21 mouse cellular contexts compared by ENCODE assay signal in genomic region chr6:135192993-135193392, GRCm38 (mm10). TPM values are rescaled to one million over a fixed set of nuclear protein-coding genes. Genes with fewer than 3 reads are reported as not detected.
DNase-seq lines count a peak whose midpoint lies in the region; ATAC-seq and TF ChIP-seq lines count a peak whose summit lies in the region.
"Had no signal": no experiment of that assay in that cellular context is flagged by ENCODE, and none has a peak within 500 bp of the region (broad histone marks: within the 10 kb centered on the region; RNA-seq: fewer than 3 reads in every experiment).

No protein-coding gene starts in this region.

- no peak overlapping the region for H3K4me3 ChIP-seq in heart, postnatal 0 days (ENCODE audit: low read depth, low read length)
- H3K4me3 ChIP-seq in thymus, adult 2 months (ENCODE audit: control insufficient read depth, insufficient read depth, low read length), result no peak overlapping the region
- no peak overlapping the region for H3K4me3 ChIP-seq in brown adipose tissue, adult 24 weeks (ENCODE audit: insufficient read depth, low read depth, low read length)
- H3K4me3 ChIP-seq in hindbrain, embryonic 13.5 days, result no peak overlapping the region
- H3K4me3 ChIP-seq: embryonic facial prominence, embryonic 10.5 days; forebrain, embryonic 15.5 days; heart, embryonic 10.5 days; limb, embryonic 13.5 days had no signal

- H3K27ac ChIP-seq in heart, postnatal 0 days (ENCODE audit: low read depth), result peak overlapping the region; percentile 11; the same call in 1 of the 2 replicates
- peak overlapping the region; percentile 10; the same call in 1 of the 2 replicates for H3K27ac ChIP-seq in thymus, adult 2 months (ENCODE audit: control insufficient read depth, insufficient read depth, low read length)
- H3K27ac ChIP-seq in brown adipose tissue, adult 24 weeks (replicated peaks; ENCODE audit: low read depth, low read length), result peak overlapping the region; percentile 23; the same call in 1 of the 2 replicates
- no peak overlapping the region for H3K27ac ChIP-seq in hindbrain, embryonic 13.5 days
- H3K27ac ChIP-seq: embryonic facial prominence, embryonic 10.5 days; forebrain, embryonic 15.5 days; heart, embryonic 10.5 days; limb, embryonic 13.5 days; macrophage had no signal

- no peaks in the 10 kb centered on the region; the same call in 1 of the 2 replicates for H3K4me1 ChIP-seq in heart, postnatal 0 days (ENCODE audit: control insufficient read depth, insufficient read depth)
- H3K4me1 ChIP-seq in thymus, adult 2 months (replicated peaks; ENCODE audit: control insufficient read depth, insufficient read depth, low read length), result peaks cover 16% of the 10 kb centered on the region
- H3K4me1 ChIP-seq in brown adipose tissue, adult 24 weeks (ENCODE audit: control insufficient read depth, insufficient read depth, insufficient read length, low read length), result no peaks in the 10 kb centered on the region; the same call in 1 of the 2 replicates
- peaks cover 10% of the 10 kb centered on the region for H3K4me1 ChIP-seq in hindbrain, embryonic 13.5 days (replicated peaks)

- 57% methylated on average over 8 of the region's 8 CpGs for WGBS in heart, postnatal 0 days
- 84% methylated on average over 8 of the region's 8 CpGs for WGBS in thymus, adult 2 months
- 76% methylated on average over 8 of the region's 8 CpGs for WGBS in hindbrain, embryonic 13.5 days

- peak; percentile 54 for DNase-seq in heart, postnatal 0 days (ENCODE audit: low spot score)
- DNase-seq in heart, adult 9 months (ENCODE audit: low spot score in 2 of 2), result no peak
- no peak for DNase-seq in thymus, adult 2 months
- no peak for DNase-seq in thymus, postnatal 10 days (ENCODE audit: low spot score in 2 of 2)
- DNase-seq in thymus, postnatal 0 days (ENCODE audit: low spot score), result no peak
- DNase-seq: cerebellum, adult 11-12 months; cerebellum, postnatal 10 days; kidney, postnatal 25 days; layer of hippocampus, postnatal 36 days; right cerebral cortex, postnatal 14 days had no signal

- no peak for TF ChIP-seq POLR2A in thymus, adult 2 months (IDR thresholded peaks at IDR 0.05; ENCODE audit: control insufficient read depth, extremely low read depth, insufficient read depth, low read length, poor library complexity)

- H3K9me3 ChIP-seq in heart, postnatal 0 days (replicated peaks; ENCODE audit: control insufficient read depth, low read length), result no peaks in the 10 kb centered on the region
- H3K9me3 ChIP-seq in hindbrain, embryonic 13.5 days, result no peaks in the 10 kb centered on the region
- H3K9me3 ChIP-seq: embryonic facial prominence, embryonic 10.5 days; forebrain, embryonic 15.5 days; heart, embryonic 10.5 days; limb, embryonic 13.5 days had no signal

- TF ChIP-seq EP300 in heart, postnatal 0 days (IDR thresholded peaks at IDR 0.05; ENCODE audit: low read depth), result no peak

- no peaks in the 10 kb centered on the region for H3K36me3 ChIP-seq in heart, postnatal 0 days (replicated peaks; ENCODE audit: control insufficient read depth, insufficient read depth, low read length)
- no peaks in the 10 kb centered on the region for H3K36me3 ChIP-seq in thymus, adult 2 months (ENCODE audit: control insufficient read depth, insufficient read depth, low read length)
- H3K36me3 ChIP-seq in hindbrain, embryonic 13.5 days, result no peaks in the 10 kb centered on the region
- H3K36me3 ChIP-seq: embryonic facial prominence, embryonic 10.5 days; forebrain, embryonic 15.5 days; heart, embryonic 10.5 days; limb, embryonic 13.5 days had no signal

- no peak overlapping the region for H3K4me2 ChIP-seq in heart, postnatal 0 days (ENCODE audit: low read depth, low read length)
- no peak overlapping the region for H3K4me2 ChIP-seq in hindbrain, embryonic 13.5 days
- H3K4me2 ChIP-seq: forebrain, embryonic 15.5 days; limb, embryonic 13.5 days had no signal

- H3K27me3 ChIP-seq in heart, postnatal 0 days (ENCODE audit: control insufficient read depth, insufficient read depth, low read length), result no peaks in the 10 kb centered on the region
- H3K27me3 ChIP-seq in thymus, adult 2 months (ENCODE audit: control insufficient read depth, insufficient read depth, low read length), result no peaks in the 10 kb centered on the region
- no peaks in the 10 kb centered on the region for H3K27me3 ChIP-seq in hindbrain, embryonic 13.5 days
- H3K27me3 ChIP-seq: forebrain, embryonic 15.5 days; limb, embryonic 13.5 days had no signal

- ATAC-seq in heart, postnatal 0 days (ENCODE audit: insufficient read depth, low read depth), result peak; percentile 40; the same call in 1 of the 2 replicates
- ATAC-seq in hindbrain, embryonic 13.5 days (ENCODE audit: low FRiP score), result no peak
- ATAC-seq: forebrain, embryonic 15.5 days; hindbrain, embryonic 16.5 days; intestine, embryonic 16.5 days; lung, postnatal 0 days; midbrain, embryonic 16.5 days had no signal

- H3K9ac ChIP-seq in heart, postnatal 0 days (replicated peaks; ENCODE audit: low read depth, low read length), result no peak overlapping the region
- no peak overlapping the region for H3K9ac ChIP-seq in hindbrain, embryonic 13.5 days
- H3K9ac ChIP-seq: forebrain, embryonic 15.5 days; limb, embryonic 13.5 days had no signal

- TF ChIP-seq CTCF in heart, postnatal 0 days (IDR thresholded peaks at IDR 0.05; ENCODE audit: low read depth), result no peak
- TF ChIP-seq CTCF in thymus, adult 2 months (IDR thresholded peaks at IDR 0.05; ENCODE audit: borderline replicate concordance, control insufficient read depth, extremely low read depth, insufficient read depth, low read length, poor library complexity), result no peak

RNA-seq across cellular contexts. Expression of gene Fam234b, which starts 4.8 kb away (rescaled TPM):
- total RNA-seq in heart, postnatal 0 days (2014; rRNA removed; ENCODE audit: low replicate concordance), result 3.7 and 4.3 TPM in 2 replicates
- polyA plus RNA-seq in heart, postnatal 0 days (2015; fragmentation: Nextera tagmentation; extraction: Ambion mirVana), result 4.5 and 4.8 TPM in 2 replicates
- polyA plus RNA-seq in thymus, adult 2 months (2012; rRNA removed), result 42.1 TPM in 2 replicates
- 2.1 and 3.7 TPM in 2 replicates for polyA plus RNA-seq in brown adipose tissue, adult 24 weeks (2012; ENCODE audit: insufficient read depth, insufficient read length, missing spikeins)
- 85.5 and 87.9 TPM in 2 replicates for polyA plus RNA-seq in hindbrain, embryonic 13.5 days (2015; fragmentation: Nextera tagmentation; extraction: Ambion mirVana)
- 34.0 and 35.4 TPM in 2 replicates for polyA plus RNA-seq in thymus, postnatal 0 days (2015; fragmentation: Nextera tagmentation; extraction: Ambion mirVana)

RNA-seq across cellular contexts. Expression of gene Hebp1, which starts 4.8 kb away (rescaled TPM):
- total RNA-seq in heart, postnatal 0 days (2014; rRNA removed; ENCODE audit: low replicate concordance), result 8.8 and 35.5 TPM in 2 replicates
- 10.9 and 11.0 TPM in 2 replicates for polyA plus RNA-seq in heart, postnatal 0 days (2015; fragmentation: Nextera tagmentation; extraction: Ambion mirVana)
- 26.4 and 34.1 TPM in 2 replicates for polyA plus RNA-seq in thymus, adult 2 months (2012; rRNA removed)
- polyA plus RNA-seq in brown adipose tissue, adult 24 weeks (2012; ENCODE audit: insufficient read depth, insufficient read length, missing spikeins), result 63.2 and 64.6 TPM in 2 replicates
- polyA plus RNA-seq in hindbrain, embryonic 13.5 days (2015; fragmentation: Nextera tagmentation; extraction: Ambion mirVana), result 2.9 and 4.2 TPM in 2 replicates
- polyA plus RNA-seq in thymus, postnatal 0 days (2015; fragmentation: Nextera tagmentation; extraction: Ambion mirVana), result 22.8 and 25.0 TPM in 2 replicates
